Mouse (Mus musculus) brain, adult 2 months (tissue): ENCODE measurements around the gene Wdr53.
"Not testable (repeated sequence)": the region's sequence is repeated elsewhere in the genome, so short reads cannot be mapped to it uniquely, and the experiment has no call there.

Experiments
- DNase-seq: peaks from one replicate; pipeline ENCODE4 v3.0.0; 2011; ENCODE audit warnings: low read depth, low spot score

Wdr53 gene

DNA sequence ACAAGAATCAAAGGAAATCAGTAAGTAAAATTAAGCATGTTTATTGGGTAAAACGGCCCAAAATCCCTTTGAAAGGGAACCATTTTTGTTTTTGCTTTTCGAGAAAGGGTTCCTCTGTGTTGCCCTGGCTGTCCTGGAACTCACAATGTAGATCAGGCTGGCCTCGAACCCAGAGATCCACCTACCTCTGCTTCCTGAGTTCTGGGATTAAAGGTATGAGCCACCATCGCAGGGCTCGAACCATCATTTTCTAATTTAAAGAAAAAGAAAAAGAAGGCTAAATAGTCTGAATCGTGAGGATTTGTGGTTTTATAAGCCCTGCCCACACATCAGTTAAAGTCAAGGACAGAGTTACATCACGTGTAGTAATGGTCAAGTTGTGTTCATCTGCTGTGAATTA, 31.4 kb downstream of the Wdr53 start:
- no peak for DNase-seq

DNA sequence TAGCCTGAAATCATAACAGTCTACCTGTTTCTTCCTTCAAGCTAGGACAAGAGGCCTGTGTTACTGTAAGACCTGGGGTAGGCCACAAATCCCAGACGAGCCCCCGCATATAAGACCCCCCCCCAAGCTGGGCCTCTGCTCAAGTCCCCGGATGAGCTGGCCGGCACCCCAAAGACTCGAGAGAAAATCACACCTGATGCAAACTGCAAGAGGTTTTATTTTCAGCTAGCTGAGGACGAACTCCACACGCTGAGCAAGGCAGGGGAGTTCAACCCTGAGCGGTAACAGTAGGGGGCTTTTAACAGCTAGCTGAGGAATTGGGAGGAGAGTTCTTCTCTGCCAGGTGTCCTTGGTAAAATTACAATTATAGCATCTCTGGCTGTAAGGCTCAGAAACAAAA, 33.2 kb downstream of the Wdr53 start:
- DNase-seq = no peak

DNA sequence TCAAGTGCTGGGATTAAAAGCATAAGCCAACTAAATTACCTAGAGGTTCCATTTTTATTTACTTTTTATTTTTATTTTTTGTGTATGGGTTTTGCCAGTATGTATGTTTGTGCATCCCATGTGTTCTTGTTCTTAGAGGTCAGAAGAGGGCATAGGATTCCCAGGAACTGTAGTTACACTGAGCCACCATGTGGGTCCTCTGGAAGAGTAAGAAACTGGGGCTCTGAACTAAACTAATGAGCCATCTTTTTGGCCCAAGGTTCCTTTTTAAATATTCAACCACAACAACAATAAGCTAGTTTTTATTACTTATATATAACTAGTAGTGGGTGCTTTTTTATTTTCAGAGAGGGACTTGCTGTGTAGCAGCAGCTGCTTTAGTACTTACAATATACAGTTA, 35.6 kb downstream of the Wdr53 start:
- DNase-seq = no peak

DNA sequence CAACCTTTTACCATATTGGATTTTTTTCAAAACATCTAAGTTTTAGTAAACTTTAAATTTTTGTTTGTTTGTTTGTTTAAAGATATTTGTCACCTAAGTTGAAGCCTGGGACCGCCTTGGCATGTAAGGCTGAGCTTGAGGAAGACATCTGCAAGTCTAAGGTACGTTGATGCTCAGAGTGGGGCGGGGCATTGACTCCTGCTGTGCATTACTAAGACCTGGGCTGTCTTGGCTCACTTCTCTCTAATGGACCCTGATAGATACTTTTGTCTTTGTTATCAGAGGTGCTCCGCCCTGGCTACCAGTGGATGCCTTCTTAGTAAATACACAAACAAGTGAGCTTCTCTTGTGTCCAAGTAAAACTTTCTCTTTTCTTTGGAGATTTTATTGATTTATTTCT, 44.8 kb downstream of the Wdr53 start:
- DNase-seq = no peak

DNA sequence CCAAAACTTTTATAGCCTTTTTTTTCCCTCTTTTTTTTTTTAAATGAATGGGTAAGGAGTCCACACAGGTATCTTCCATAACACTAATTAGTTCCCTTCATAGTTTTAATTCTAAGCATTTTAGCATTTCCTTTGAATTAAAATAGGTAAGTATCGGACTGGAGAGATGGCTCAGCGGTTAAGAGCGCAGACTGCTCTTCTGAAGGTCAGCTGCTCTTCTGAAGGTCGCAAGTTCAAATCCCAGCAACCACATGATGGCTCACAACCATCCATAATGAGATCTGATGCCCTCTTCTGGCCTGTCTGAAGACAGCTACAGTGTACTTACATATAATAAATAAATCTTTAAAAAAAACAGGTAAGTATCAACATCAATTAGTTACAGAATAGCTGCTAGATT, 52.6 kb downstream of the Wdr53 start:
- not testable (repeated sequence) for DNase-seq

DNA sequence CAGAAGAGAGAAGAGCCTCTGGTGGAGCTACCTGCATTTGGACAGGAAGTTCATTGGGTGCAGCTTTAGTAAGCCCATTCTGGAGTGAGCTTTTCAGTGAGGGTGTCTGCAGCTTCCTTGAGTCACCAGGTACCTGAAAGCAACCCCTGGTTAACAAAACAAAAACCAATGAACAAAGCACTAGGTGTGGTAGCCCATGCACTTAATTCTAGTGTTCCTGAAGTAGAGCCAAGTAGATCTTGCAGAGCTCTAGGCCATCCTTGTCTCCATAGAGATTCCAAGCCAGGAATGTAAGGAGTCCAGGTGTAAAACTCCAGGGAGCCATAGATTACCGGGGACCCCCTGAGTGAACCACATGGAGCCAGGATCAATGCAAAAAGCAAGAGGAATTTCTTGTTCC, 56.0 kb downstream of the Wdr53 start:
- DNase-seq = no peak

DNA sequence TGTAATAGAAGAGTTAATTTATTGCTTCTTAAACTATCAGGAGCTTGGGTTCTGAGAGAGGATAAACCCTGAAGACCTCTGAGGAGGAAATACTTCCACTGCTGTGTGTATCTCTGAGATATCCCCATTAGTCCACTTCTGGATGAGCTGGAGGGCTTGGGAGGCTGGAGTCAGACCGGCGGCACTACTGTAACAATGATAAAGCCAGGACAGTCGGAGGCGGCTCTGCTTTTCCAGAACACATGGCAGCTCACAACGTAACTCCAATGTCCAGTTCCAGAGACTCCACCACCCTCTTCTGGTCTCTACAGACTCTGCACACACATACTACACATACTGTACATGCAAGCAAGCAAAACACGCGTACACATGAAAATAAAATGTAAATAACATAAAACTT, 56.9 kb downstream of the Wdr53 start:
- DNase-seq = no peak
